Mouse (Mus musculus) liver, adult 2 months (tissue): ENCODE measurements around the gene Scamp2. TPM values are rescaled to one million over a fixed set of nuclear protein-coding genes. Genes with fewer than 3 reads are reported as not detected.
A peak's percentile ranks its signal among the peaks of the same experiment; 100 is the strongest.

Experiments used
- DNase-seq: peaks from one replicate; pipeline ENCODE4 v3.0.0-alpha.2; 2011; ENCODE audit warnings: low read depth, low spot score; ENCODE audit errors: extremely low read depth
- H3K27ac ChIP-seq: fragments of 200-500 bp; replicated peaks from 2 replicates; pipeline ENCODE4 v1.5.1; 2012; ENCODE audit warnings: low read depth, mild to moderate bottlenecking, control low read depth, inconsistent platforms, low read length; ENCODE audit not compliant: insufficient read depth
- H3K27me3 ChIP-seq: fragments of 200-500 bp; 2 replicates; pipeline ENCODE4 v1.6.1; 2012; ENCODE audit warnings: mild to moderate bottlenecking, moderate library complexity, low read length, inconsistent platforms; ENCODE audit not compliant: control insufficient read depth, insufficient read depth
- H3K36me3 ChIP-seq: fragments of 200-500 bp; 2 replicates; pipeline ENCODE4 v1.6.1; 2012; ENCODE audit warnings: low read length, inconsistent platforms; ENCODE audit not compliant: control insufficient read depth, insufficient read depth
- H3K4me1 ChIP-seq: fragments of 200-500 bp; 2 replicates; pipeline ENCODE4 v1.6.1; 2011; ENCODE audit warnings: low read length; ENCODE audit not compliant: control insufficient read depth, insufficient read depth
- H3K4me3 ChIP-seq: fragments of 200-500 bp; 2 replicates; pipeline ENCODE4 v1.5.1; 2011; ENCODE audit warnings: low read depth, mild to moderate bottlenecking, control low read depth, low read length, moderate library complexity; ENCODE audit not compliant: insufficient read depth
- H3K79me2 ChIP-seq: fragments of 200-500 bp; 2 replicates; pipeline ENCODE4 v1.6.1; 2012; ENCODE audit warnings: inconsistent platforms, mild to moderate bottlenecking, low read length, moderate library complexity; ENCODE audit not compliant: control insufficient read depth, insufficient read depth
- H3K9ac ChIP-seq: fragments of 200-500 bp; 2 replicates; pipeline ENCODE4 v1.6.1; 2012; ENCODE audit warnings: low read depth, mild to moderate bottlenecking, control low read depth, inconsistent platforms, low read length
- CTCF ChIP-seq: fragments of 200-500 bp; IDR thresholded peaks from 2 replicates; pipeline ENCODE4 v1.5.1; 2011; ENCODE audit warnings: low read depth, low read length, control low read depth
- POLR2A ChIP-seq: fragments of 200-500 bp; IDR thresholded peaks from 2 replicates; pipeline ENCODE4 v1.6.1; 2011; ENCODE audit warnings: low read length, control low read depth; ENCODE audit not compliant: insufficient read depth; ENCODE audit errors: extremely low read depth
- WGBS: fragments of 180-500 bp; shearing (Covaris S2); methylation state at CpG from one replicate; pipeline ENCODE4 v1.1.7; 2018; 5-methylcytosine and 5-hydroxymethylcytosine counted together
- polyA plus RNA-seq: library from polyadenylated mRNA; depleted of rRNA; stranded (reverse); fragments of >200 nt; gene quantifications from 2 replicates; pipeline ENCODE4 v1.2.3, GENCODE M21; 2012
- total RNA-seq: library from RNA; depleted of rRNA; stranded (reverse); fragments of >200 nt; gene quantifications from 2 replicates; pipeline ENCODE4 v1.2.3, GENCODE M21; 2014

Gene Scamp2
- total and polyA plus RNA-seq, 2 experiments = 10.5 to 32.6 TPM

DNA sequence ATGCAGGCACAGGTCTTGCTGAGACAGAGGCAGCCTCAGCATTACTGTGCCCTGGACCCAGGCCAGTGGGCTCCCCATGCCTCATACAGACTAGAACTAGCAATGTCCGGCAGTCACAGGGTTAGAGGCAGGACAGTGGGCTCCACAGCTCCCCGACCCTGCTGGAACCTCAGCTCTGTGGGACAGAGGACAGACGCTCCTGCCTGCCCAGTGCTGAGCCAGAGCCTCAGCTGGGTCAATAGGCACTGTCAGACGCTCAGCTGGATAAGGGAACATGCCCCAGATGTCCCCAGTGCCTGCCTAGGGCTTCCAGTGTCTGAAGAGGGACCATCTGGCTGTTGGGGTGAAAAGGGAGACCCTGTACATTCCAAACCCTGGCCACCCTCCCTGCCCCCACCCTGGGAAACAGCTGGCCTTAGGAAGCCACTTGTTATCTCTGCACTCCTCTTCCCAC, 37.2 kb downstream of the Scamp2 start:
- no peak for DNase-seq
- Histone ChIP-seq H3K4me3 (no peak overlapping the region), H3K27me3 (no peaks in the 10 kb centered on the region), H3K36me3 (0 out of 2 replicates have a peak, but pooled peaks cover 2% of the 10 kb centered on the region), H3K4me1 (peaks cover 4% of the 10 kb centered on the region; the same call in 1 of the 2 replicates), H3K27ac (0 out of 2 replicates have a peak overlapping the region, but pooled peaks have one; percentile 22), H3K9ac (no peak overlapping the region), H3K79me2 (no peaks in the 10 kb centered on the region)
- 41% methylated on average over 4 of the region's 4 CpGs for WGBS
- TF ChIP-seq POLR2A = no peak
- no peak for TF ChIP-seq CTCF

DNA sequence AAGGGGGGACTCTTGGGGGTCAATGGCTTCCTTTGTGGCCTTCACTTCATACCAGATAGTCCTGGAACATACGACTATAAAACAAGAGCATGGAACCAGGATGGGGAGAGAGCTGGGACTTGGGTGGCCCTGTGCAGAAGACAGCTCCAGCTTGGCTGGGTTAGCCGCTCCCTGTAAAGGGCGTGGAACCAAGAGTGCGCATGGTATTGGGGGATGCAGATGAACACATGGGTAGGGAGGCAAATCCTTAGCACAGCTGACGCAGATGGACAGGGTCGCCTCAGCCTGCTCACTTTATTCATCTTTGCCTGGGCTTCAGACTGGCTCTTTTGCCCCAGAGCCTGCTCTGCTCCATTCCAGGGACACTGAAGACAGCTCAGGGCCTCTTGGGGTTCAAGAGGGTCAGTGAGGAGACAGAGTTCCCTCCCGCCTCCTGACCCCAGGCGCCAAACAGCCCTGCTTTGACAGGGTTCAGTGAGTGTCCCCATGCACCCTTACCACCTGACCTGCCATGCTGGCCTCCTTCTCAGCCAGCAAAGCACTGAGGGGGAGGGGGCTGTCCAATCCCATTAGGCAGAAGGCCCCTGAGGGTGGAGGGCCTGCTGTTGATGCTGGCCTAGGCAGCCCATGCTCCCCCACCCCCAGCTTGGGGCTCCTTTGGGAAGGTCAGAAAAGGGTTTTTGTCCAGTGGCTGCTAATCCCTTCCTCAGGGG, 38.3 kb downstream of the Scamp2 start:
- WGBS = 82% methylated on average over 8 of the region's 8 CpGs
- no peak for DNase-seq
- Histone ChIP-seq H3K9ac (no peak overlapping the region), H3K27ac (no peak overlapping the region), H3K79me2 (no peaks in the 10 kb centered on the region), H3K4me1 (no peaks in the 10 kb centered on the region), H3K4me3 (no peak overlapping the region), H3K36me3 (0 out of 2 replicates have a peak, but pooled peaks cover 2% of the 10 kb centered on the region), H3K27me3 (no peaks in the 10 kb centered on the region)
- TF ChIP-seq CTCF = no peak
- no peak for TF ChIP-seq POLR2A

DNA sequence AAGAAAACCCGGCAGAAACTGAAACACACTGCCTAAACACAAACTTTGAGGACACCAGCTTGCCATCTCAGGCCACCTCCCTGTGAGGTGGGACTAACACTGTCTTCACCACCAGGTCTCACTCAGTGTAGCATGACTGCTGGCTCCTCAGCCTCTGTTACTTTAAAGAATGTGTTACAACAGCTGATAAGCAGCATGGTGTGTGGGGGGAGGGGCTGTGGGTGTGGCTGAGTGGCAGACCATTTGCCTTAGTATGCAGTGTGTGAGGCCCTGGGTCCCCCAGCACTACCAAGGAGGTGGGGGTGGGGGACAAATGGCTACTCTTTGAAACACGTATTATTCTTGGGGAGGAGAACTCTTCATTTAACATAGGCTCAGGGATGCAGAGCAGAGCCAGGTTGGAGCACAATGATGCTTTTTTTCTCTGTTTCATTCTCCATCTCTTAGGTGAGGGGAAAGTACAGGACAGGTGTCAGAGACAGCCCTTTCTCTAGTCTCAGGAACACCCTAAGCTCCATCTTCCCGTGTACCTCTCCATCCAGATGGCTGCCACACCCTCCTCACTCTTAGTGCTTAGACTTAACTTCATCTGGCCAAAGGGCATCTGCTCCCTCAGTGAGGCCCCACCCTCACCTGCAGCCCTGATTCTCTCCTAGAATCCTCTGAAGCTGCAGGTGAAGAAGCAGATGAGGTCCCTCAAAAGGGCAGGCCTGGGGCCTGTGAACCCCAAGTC, 40.0 kb downstream of the Scamp2 start:
- H3K79me2 ChIP-seq = no peaks in the 10 kb centered on the region
- DNase-seq = no peak
- no peaks in the 10 kb centered on the region for H3K4me1 ChIP-seq
- no peak overlapping the region for H3K9ac ChIP-seq
- no peaks in the 10 kb centered on the region for H3K36me3 ChIP-seq
- H3K27me3 ChIP-seq = peaks cover under 1% of the 10 kb centered on the region; the same call in 1 of the 2 replicates
- no peak overlapping the region for H3K4me3 ChIP-seq
- TF ChIP-seq POLR2A (no peak), CTCF (no peak)
- H3K27ac ChIP-seq = no peak overlapping the region
- WGBS = 43% methylated on average over 3 of the region's 3 CpGs

DNA sequence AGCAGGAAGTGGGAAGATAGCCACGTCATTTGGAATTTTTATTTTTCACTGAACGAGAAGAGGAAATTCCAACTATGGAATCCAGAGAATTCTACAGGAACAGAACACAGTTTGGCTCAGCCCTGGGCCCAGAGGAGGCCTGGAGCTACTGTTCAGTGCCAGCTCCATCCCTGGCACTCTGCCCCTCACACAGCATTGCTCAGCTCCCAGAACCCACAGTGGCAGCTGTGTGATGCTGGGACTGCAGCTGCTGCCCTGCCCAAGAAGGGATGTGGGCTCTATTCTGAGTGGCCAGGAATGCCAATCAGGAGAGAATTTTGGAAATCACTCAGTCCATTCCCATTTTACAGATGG, 40.6 kb downstream of the Scamp2 start:
- no peak overlapping the region for H3K9ac ChIP-seq
- TF ChIP-seq CTCF = no peak
- no peak for TF ChIP-seq POLR2A
- no peak overlapping the region for H3K27ac ChIP-seq
- no peaks in the 10 kb centered on the region for H3K79me2 ChIP-seq
- no peak overlapping the region for H3K4me3 ChIP-seq
- no peaks in the 10 kb centered on the region for H3K4me1 ChIP-seq
- peaks cover 4% of the 10 kb centered on the region; the same call in 1 of the 2 replicates for H3K27me3 ChIP-seq
- DNase-seq = no peak
- 58% methylated on average over 2 of the region's 2 CpGs for WGBS
- no peaks in the 10 kb centered on the region for H3K36me3 ChIP-seq

DNA sequence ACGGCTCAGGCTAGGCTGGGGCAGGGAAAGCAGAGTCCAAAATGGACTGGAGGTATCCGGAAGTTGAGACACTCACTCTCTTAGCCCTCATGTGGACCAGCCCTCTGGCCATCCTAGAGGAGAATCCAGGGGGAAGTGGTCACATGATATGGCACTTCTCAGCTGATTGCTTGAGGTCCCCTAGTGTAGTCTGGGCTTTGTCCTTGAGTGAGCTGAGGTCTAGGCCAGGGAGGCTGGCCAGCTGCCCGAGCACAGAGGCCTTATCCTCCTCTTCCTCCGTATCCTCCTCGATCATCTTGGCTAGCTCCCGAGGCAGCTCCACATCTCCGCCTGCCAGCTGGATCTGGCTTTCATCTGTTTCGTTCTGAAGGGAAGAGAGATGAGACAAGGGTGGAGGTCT, 41.4 kb downstream of the Scamp2 start:
- Histone ChIP-seq H3K9ac (no peak overlapping the region), H3K36me3 (no peaks in the 10 kb centered on the region), H3K4me1 (no peaks in the 10 kb centered on the region), H3K27ac (no peak overlapping the region), H3K79me2 (no peaks in the 10 kb centered on the region), H3K4me3 (no peak overlapping the region), H3K27me3 (peaks cover 4% of the 10 kb centered on the region; the same call in 1 of the 2 replicates)
- TF ChIP-seq CTCF (no peak), POLR2A (no peak)
- no peak for DNase-seq
- WGBS = 71% methylated on average over 8 of the region's 8 CpGs
